Mouse (Mus musculus) limb, embryonic 12.5 days (tissue): ENCODE results near the gene Rabif. TPM values are rescaled to one million over a fixed set of nuclear protein-coding genes. Genes with fewer than 3 reads are reported as not detected.
"Not testable (repeated sequence)": the region's sequence is repeated elsewhere in the genome, so short reads cannot be mapped to it uniquely, and the experiment has no call there.

Experiments used
- ATAC-seq: fragments of 200-750 bp; cut with Nextera tagmentation; 2 replicates; pipeline ENCODE4 v1.8.0; 2017; ENCODE audit warnings: low read depth, moderate TSS enrichment; ENCODE audit not compliant: insufficient number of reproducible peaks, insufficient read depth, low FRiP score, low TSS enrichment
- H3K27ac ChIP-seq: fragments of 300-500 bp; sonication (generic); 2 replicates; pipeline ENCODE4 v1.5.1; 2016; ENCODE audit warnings: mild to moderate bottlenecking, moderate library complexity
- H3K27me3 ChIP-seq: fragments of 300-500 bp; sonication (generic); 2 replicates; pipeline ENCODE4 v1.6.1; 2016; ENCODE audit warnings: mild to moderate bottlenecking, moderate library complexity
- H3K36me3 ChIP-seq: fragments of 300-500 bp; sonication (generic); 2 replicates; pipeline ENCODE4 v1.6.1; 2016; ENCODE audit warnings: mild to moderate bottlenecking, moderate library complexity
- H3K4me1 ChIP-seq: fragments of 300-500 bp; sonication (generic); replicated peaks from 2 replicates; pipeline ENCODE4 v1.6.1; 2016
- H3K4me2 ChIP-seq: fragments of 300-500 bp; sonication (generic); 2 replicates; pipeline ENCODE4 v1.6.1; 2016; ENCODE audit warnings: mild to moderate bottlenecking, moderate library complexity
- H3K4me3 ChIP-seq: fragments of 300-500 bp; sonication (generic); replicated peaks from 2 replicates; pipeline ENCODE4 v1.5.1; 2016; ENCODE audit warnings: mild to moderate bottlenecking
- H3K9ac ChIP-seq: fragments of 300-500 bp; sonication (generic); replicated peaks from 2 replicates; pipeline ENCODE4 v1.6.1; 2016; ENCODE audit warnings: mild to moderate bottlenecking, moderate library complexity
- H3K9me3 ChIP-seq: fragments of 300-500 bp; sonication (generic); 2 replicates; pipeline ENCODE4 v1.6.1; 2016; ENCODE audit warnings: mild to moderate bottlenecking, moderate library complexity
- WGBS: fragments of 180-500 bp; shearing (Covaris S2); methylation state at CpG from one replicate; pipeline ENCODE4 v1.1.7; 2016; 5-methylcytosine and 5-hydroxymethylcytosine counted together
- polyA plus RNA-seq: library from polyadenylated mRNA; unstranded; fragments of >200 nt; fragmentation: Nextera tagmentation; extraction: Ambion mirVana; gene quantifications from 2 replicates; pipeline ENCODE4 v1.2.1, GENCODE M21; 2016

The Rabif gene
- polyA plus RNA-seq, 1 experiment from 2014 or later: 32.6 TPM

GRCm38 (mm10) chr1:134525015-134525414, 30.6 kb downstream of the Rabif start:
- Histone ChIP-seq H3K36me3 (no peaks in the 10 kb centered on the region), H3K4me3 (no peak overlapping the region), H3K9me3 (no peaks in the 10 kb centered on the region), H3K27me3 (no peaks in the 10 kb centered on the region), H3K4me1 (no peaks in the 10 kb centered on the region), H3K4me2 (no peak overlapping the region), H3K27ac (no peak overlapping the region), H3K9ac (no peak overlapping the region)
- ATAC-seq: no peak
- 89% methylated on average over 1 of the region's 1 CpGs for WGBS

- Histone ChIP-seq H3K9me3 (no peaks in the 10 kb centered on the region), H3K27me3 (no peaks in the 10 kb centered on the region), H3K9ac (no peak overlapping the region), H3K4me1 (no peaks in the 10 kb centered on the region), H3K27ac (no peak overlapping the region), H3K36me3 (no peaks in the 10 kb centered on the region), H3K4me3 (no peak overlapping the region), H3K4me2 (no peak overlapping the region)
- 86% methylated on average over 6 of the region's 6 CpGs for WGBS
- no peak for ATAC-seq
These were observed 32.3 kb downstream of the Rabif start for GRCm38 (mm10) chr1:134526752-134527151.

GRCm38 (mm10) chr1:134530618-134531017, 36.2 kb downstream of the Rabif start:
- H3K4me1 ChIP-seq: no peaks in the 10 kb centered on the region
- H3K36me3 ChIP-seq: no peaks in the 10 kb centered on the region
- H3K4me2 ChIP-seq: no peak overlapping the region
- WGBS: 79% methylated on average over 6 of the region's 6 CpGs
- H3K4me3 ChIP-seq: no peak overlapping the region
- H3K9me3 ChIP-seq: no peaks in the 10 kb centered on the region
- ATAC-seq: no peak
- no peak overlapping the region for H3K9ac ChIP-seq
- no peaks in the 10 kb centered on the region for H3K27me3 ChIP-seq
- no peak overlapping the region for H3K27ac ChIP-seq

GRCm38 (mm10) chr1:134533710-134534109, 39.3 kb downstream of the Rabif start:
- ATAC-seq, H3K4me3 ChIP-seq, H3K27ac ChIP-seq, H3K9me3 ChIP-seq, H3K4me1 ChIP-seq, H3K4me2 ChIP-seq, H3K9ac ChIP-seq, H3K36me3 ChIP-seq, H3K27me3 ChIP-seq: not testable (repeated sequence)
- WGBS: 92% methylated on average over 10 of the region's 10 CpGs

GRCm38 (mm10) chr1:134535054-134535453, 40.6 kb downstream of the Rabif start:
- H3K9me3 ChIP-seq: no peaks in the 10 kb centered on the region
- H3K4me2 ChIP-seq: no peak overlapping the region
- ATAC-seq: no peak
- H3K27ac ChIP-seq: no peak overlapping the region
- 98% methylated on average over 1 of the region's 1 CpGs for WGBS
- no peaks in the 10 kb centered on the region for H3K27me3 ChIP-seq
- H3K4me1 ChIP-seq: no peaks in the 10 kb centered on the region
- no peaks in the 10 kb centered on the region for H3K36me3 ChIP-seq
- no peak overlapping the region for H3K4me3 ChIP-seq
- no peak overlapping the region for H3K9ac ChIP-seq

GRCm38 (mm10) chr1:134535513-134535912, 41.1 kb downstream of the Rabif start:
- ATAC-seq: no peak
- 69% methylated on average over 3 of the region's 3 CpGs for WGBS

GRCm38 (mm10) chr1:134540610-134541009, 46.2 kb downstream of the Rabif start:
- Histone ChIP-seq H3K27ac (no peak overlapping the region), H3K4me1 (no peaks in the 10 kb centered on the region), H3K4me2 (no peak overlapping the region), H3K9ac (no peak overlapping the region), H3K4me3 (no peak overlapping the region), H3K9me3 (peaks cover 10% of the 10 kb centered on the region), H3K36me3 (no peaks in the 10 kb centered on the region), H3K27me3 (no peaks in the 10 kb centered on the region)
- 83% methylated on average over 10 of the region's 10 CpGs for WGBS
- no peak for ATAC-seq

More at GRCm38 (mm10) chr1:134535513-134535912, 41.1 kb downstream of the Rabif start:
- H3K4me3 ChIP-seq: no peak overlapping the region
- no peak overlapping the region for H3K4me2 ChIP-seq
- H3K4me1 ChIP-seq: no peaks in the 10 kb centered on the region
- H3K27ac ChIP-seq: no peak overlapping the region
- no peaks in the 10 kb centered on the region for H3K36me3 ChIP-seq
- H3K9me3 ChIP-seq: no peaks in the 10 kb centered on the region
- no peaks in the 10 kb centered on the region for H3K27me3 ChIP-seq
- no peak overlapping the region for H3K9ac ChIP-seq

- Histone ChIP-seq H3K4me2 (no peak overlapping the region), H3K27ac (no peak overlapping the region), H3K9ac (no peak overlapping the region), H3K27me3 (no peaks in the 10 kb centered on the region), H3K36me3 (no peaks in the 10 kb centered on the region), H3K9me3 (peaks cover 13% of the 10 kb centered on the region), H3K4me3 (no peak overlapping the region), H3K4me1 (no peaks in the 10 kb centered on the region)
- 68% methylated on average over 4 of the region's 4 CpGs for WGBS
- ATAC-seq: no peak
These were observed 53.8 kb downstream of the Rabif start for GRCm38 (mm10) chr1:134548231-134548630.

- Histone ChIP-seq H3K27me3 (no peaks in the 10 kb centered on the region), H3K9ac (no peak within 1 kb of the TSS), H3K36me3 (no peaks in the 10 kb centered on the region), H3K9me3 (peaks cover 11% of the 10 kb centered on the region), H3K4me3 (no peak within 1 kb of the TSS), H3K4me1 (no peaks in the 10 kb centered on the region), H3K4me2 (no peak within 1 kb of the TSS), H3K27ac (no peak within 1 kb of the TSS)
- no peak for ATAC-seq
- WGBS: 53% methylated on average over 7 of the region's 7 CpGs
These were observed 55.2 kb downstream of the Rabif start, which contains the start of gene Mgat4e for GRCm38 (mm10) chr1:134549632-134550132. TSS of gene Mgat4e (minus strand) at chr1:134549682.

GRCm38 (mm10) chr1:134551869-134552268, 57.4 kb downstream of the Rabif start:
- Histone ChIP-seq H3K36me3 (no peaks in the 10 kb centered on the region), H3K9me3 (no peaks in the 10 kb centered on the region), H3K4me2 (no peak overlapping the region), H3K27me3 (no peaks in the 10 kb centered on the region), H3K27ac (no peak overlapping the region), H3K9ac (no peak overlapping the region), H3K4me1 (peaks cover 11% of the 10 kb centered on the region), H3K4me3 (no peak overlapping the region)
- WGBS: 80% methylated on average over 3 of the region's 3 CpGs
- no peak for ATAC-seq

- no peak overlapping the region for H3K4me2 ChIP-seq
- peaks cover 15% of the 10 kb centered on the region for H3K4me1 ChIP-seq
- H3K36me3 ChIP-seq: no peaks in the 10 kb centered on the region
- no peaks in the 10 kb centered on the region for H3K27me3 ChIP-seq
- H3K9ac ChIP-seq: no peak overlapping the region
- H3K9me3 ChIP-seq: no peaks in the 10 kb centered on the region
- no peak overlapping the region for H3K27ac ChIP-seq
- no peak overlapping the region for H3K4me3 ChIP-seq
- ATAC-seq: no peak
- 66% methylated on average over 3 of the region's 3 CpGs for WGBS
These were observed 57.9 kb downstream of the Rabif start for GRCm38 (mm10) chr1:134552396-134552795.

GRCm38 (mm10) chr1:134555240-134555870, 60.9 kb downstream of the Rabif start:
- H3K27ac ChIP-seq: peak overlapping the region; percentile 94
- 19% methylated on average over 13 of the region's 13 CpGs for WGBS

More at GRCm38 (mm10) chr1:134555240-134555870, 60.9 kb downstream of the Rabif start:
- no peaks in the 10 kb centered on the region for H3K9me3 ChIP-seq
- peak overlapping the region; percentile 88 for H3K4me2 ChIP-seq
- no peak for ATAC-seq
- no peaks in the 10 kb centered on the region for H3K27me3 ChIP-seq
- peak overlapping the region; percentile 61 for H3K4me3 ChIP-seq
- no peaks in the 10 kb centered on the region for H3K36me3 ChIP-seq
- H3K9ac ChIP-seq: peak overlapping the region; percentile 79; the same call in 1 of the 2 replicates
- peaks cover 20% of the 10 kb centered on the region for H3K4me1 ChIP-seq
